Mouse (Mus musculus) liver, postnatal 0 days (tissue): ENCODE results near the gene Zscan26.

Experiments used
- CTCF ChIP-seq: sonication (generic); IDR thresholded peaks from 2 replicates; pipeline ENCODE4 v1.5.1; 2016; ENCODE audit warnings: antibody characterized with exemption, low read depth
- EP300 ChIP-seq: IDR thresholded peaks from 2 replicates; pipeline ENCODE4 v1.6.1; 2016; ENCODE audit warnings: antibody characterized with exemption, low read depth, mild to moderate bottlenecking

DNA sequence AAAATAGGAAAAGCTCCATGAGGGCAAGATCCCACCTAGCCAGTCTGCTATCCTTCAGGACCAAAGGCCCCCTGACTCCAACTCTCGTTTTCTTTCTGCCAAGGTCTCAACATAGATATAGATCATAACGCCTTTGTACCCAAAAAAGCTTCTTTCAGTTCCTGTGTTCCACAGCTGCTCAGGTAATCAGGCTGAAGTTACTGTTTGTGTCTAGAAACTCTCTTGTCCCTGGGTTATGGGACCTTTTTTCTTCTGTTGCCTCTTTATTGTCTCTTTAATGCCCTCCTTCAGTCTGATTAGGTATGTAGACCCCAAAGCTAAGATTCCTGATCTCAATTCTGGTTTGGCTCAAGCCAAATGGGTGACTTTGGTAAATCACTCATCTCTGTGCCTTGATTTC is 56.0 kb downstream of the Zscan26 start:
- TF ChIP-seq CTCF = no peak
- TF ChIP-seq EP300 = no peak
